Mouse (Mus musculus) heart, postnatal 0 days (tissue): Measurements from ENCODE around the gene Ranbp9.

ENCODE experiments used
- CTCF ChIP-seq: IDR thresholded peaks from 2 replicates; pipeline ENCODE4 v1.5.1; 2016; ENCODE audit warnings: antibody characterized with exemption, control low read depth, low read depth
- EP300 ChIP-seq: IDR thresholded peaks from 2 replicates; pipeline ENCODE4 v1.6.1; 2016; ENCODE audit warnings: antibody characterized with exemption, low read depth

DNA sequence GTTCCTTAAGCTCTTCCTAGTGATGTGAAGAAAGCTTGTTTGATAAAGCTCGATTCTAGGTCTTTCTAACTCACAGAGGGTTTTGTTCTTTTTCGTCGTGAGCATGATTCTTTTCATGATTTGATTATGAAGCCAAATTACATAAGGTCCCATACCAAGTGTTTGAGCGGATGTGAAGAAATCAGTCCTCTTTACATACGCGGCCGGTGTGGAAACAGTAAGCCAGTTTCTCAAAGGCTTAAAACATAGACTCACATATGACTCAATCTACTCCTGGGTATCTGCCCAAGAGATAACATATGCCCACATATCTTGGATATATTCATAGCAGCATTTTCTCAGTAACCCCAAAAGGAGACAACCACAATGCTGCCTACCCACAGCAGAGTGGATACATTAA is 12.6 kb upstream of the Ranbp9 start:
- TF ChIP-seq CTCF: no peak
- TF ChIP-seq EP300: no peak
